Mouse (Mus musculus): ENCODE data around the gene Ube2n. TPM values are rescaled to one million over a fixed set of nuclear protein-coding genes. Genes with fewer than 3 reads are reported as not detected.

The Ube2n gene
- polyA plus RNA-seq, 1 experiment from 2014 or later = 444 TPM

GRCm38 (mm10) chr10:95533382-95533781, 18.4 kb downstream of the Ube2n start:
- no peak for ATAC-seq
- Histone ChIP-seq H3K9me3 (replicated peaks; ENCODE audit: control insufficient read depth, low read length) (no peaks in the 10 kb centered on the region), H3K4me1 (ENCODE audit: control insufficient read depth, insufficient read depth, low read length) (0 out of 2 replicates have a peak, but pooled peaks cover 2% of the 10 kb centered on the region), H3K27ac (ENCODE audit: low read depth, low read length) (no peak overlapping the region), H3K36me3 (ENCODE audit: control insufficient read depth, insufficient read depth, low read length) (no peaks in the 10 kb centered on the region), H3K9ac (ENCODE audit: low read length) (no peak overlapping the region), H3K4me2 (ENCODE audit: low read length) (no peak overlapping the region), H3K27me3 (replicated peaks; ENCODE audit: control insufficient read depth, insufficient read depth, low read length) (no peaks in the 10 kb centered on the region), H3K4me3 (ENCODE audit: low read depth, low read length) (no peak overlapping the region)
- DNase-seq (ENCODE audit: low spot score) = no peak
- 88% methylated on average over 7 of the region's 7 CpGs for WGBS

GRCm38 (mm10) chr10:95535399-95536221, 20.7 kb downstream of the Ube2n start:
- no peak overlapping the region for H3K4me2 ChIP-seq (ENCODE audit: low read length)
- no peaks in the 10 kb centered on the region for H3K4me1 ChIP-seq (ENCODE audit: control insufficient read depth, insufficient read depth, low read length)
- no peak for DNase-seq (ENCODE audit: low spot score)
- H3K4me3 ChIP-seq (ENCODE audit: low read depth, low read length) = no peak overlapping the region
- no peak overlapping the region for H3K9ac ChIP-seq (ENCODE audit: low read length)
- no peak overlapping the region for H3K27ac ChIP-seq (ENCODE audit: low read depth, low read length)
- no peaks in the 10 kb centered on the region for H3K27me3 ChIP-seq (replicated peaks; ENCODE audit: control insufficient read depth, insufficient read depth, low read length)
- no peaks in the 10 kb centered on the region for H3K36me3 ChIP-seq (ENCODE audit: control insufficient read depth, insufficient read depth, low read length)
- 85% methylated on average over 7 of the region's 8 CpGs for WGBS
- no peaks in the 10 kb centered on the region for H3K9me3 ChIP-seq (replicated peaks; ENCODE audit: control insufficient read depth, low read length)
- no peak for ATAC-seq

- Histone ChIP-seq H3K27me3 (replicated peaks; ENCODE audit: control insufficient read depth, insufficient read depth, low read length) (no peaks in the 10 kb centered on the region), H3K9me3 (replicated peaks; ENCODE audit: control insufficient read depth, low read length) (no peaks in the 10 kb centered on the region), H3K36me3 (ENCODE audit: control insufficient read depth, insufficient read depth, low read length) (no peaks in the 10 kb centered on the region), H3K4me2 (ENCODE audit: low read length) (no peak overlapping the region), H3K27ac (ENCODE audit: low read depth, low read length) (no peak overlapping the region), H3K4me1 (ENCODE audit: control insufficient read depth, insufficient read depth, low read length) (no peaks in the 10 kb centered on the region), H3K9ac (ENCODE audit: low read length) (no peak overlapping the region), H3K4me3 (ENCODE audit: low read depth, low read length) (no peak overlapping the region)
- no peak for ATAC-seq
- no peak for DNase-seq (ENCODE audit: low spot score)
- WGBS = 85% methylated on average over 6 of the region's 6 CpGs
Observed at GRCm38 (mm10) chr10:95536222-95536541, 21.2 kb downstream of the Ube2n start.

GRCm38 (mm10) chr10:95539260-95539659, 24.3 kb downstream of the Ube2n start:
- no peak for DNase-seq (ENCODE audit: low spot score)
- H3K27me3 ChIP-seq (replicated peaks; ENCODE audit: control insufficient read depth, insufficient read depth, low read length) = no peaks in the 10 kb centered on the region
- no peak overlapping the region for H3K9ac ChIP-seq (ENCODE audit: low read length)
- H3K36me3 ChIP-seq (ENCODE audit: control insufficient read depth, insufficient read depth, low read length) = peaks cover 6% of the 10 kb centered on the region
- no peak overlapping the region for H3K27ac ChIP-seq (ENCODE audit: low read depth, low read length)
- no peak overlapping the region for H3K4me3 ChIP-seq (ENCODE audit: low read depth, low read length)
- 83% methylated on average over 3 of the region's 3 CpGs for WGBS
- no peak overlapping the region for H3K4me2 ChIP-seq (ENCODE audit: low read length)
- H3K9me3 ChIP-seq (replicated peaks; ENCODE audit: control insufficient read depth, low read length) = no peaks in the 10 kb centered on the region
- no peak for ATAC-seq
- H3K4me1 ChIP-seq (ENCODE audit: control insufficient read depth, insufficient read depth, low read length) = no peaks in the 10 kb centered on the region

- no peak overlapping the region for H3K9ac ChIP-seq (ENCODE audit: low read length)
- no peak overlapping the region for H3K4me3 ChIP-seq (ENCODE audit: low read depth, low read length)
- H3K4me1 ChIP-seq (ENCODE audit: control insufficient read depth, insufficient read depth, low read length) = 0 out of 2 replicates have a peak, but pooled peaks cover 2% of the 10 kb centered on the region
- DNase-seq (ENCODE audit: low spot score) (no peak), ATAC-seq (no peak)
- no peaks in the 10 kb centered on the region for H3K9me3 ChIP-seq (replicated peaks; ENCODE audit: control insufficient read depth, low read length)
- H3K36me3 ChIP-seq (ENCODE audit: control insufficient read depth, insufficient read depth, low read length) = peaks cover 12% of the 10 kb centered on the region
- H3K27ac ChIP-seq (ENCODE audit: low read depth, low read length) = no peak overlapping the region
- WGBS = 92% methylated on average over 3 of the region's 3 CpGs
- no peaks in the 10 kb centered on the region for H3K27me3 ChIP-seq (replicated peaks; ENCODE audit: control insufficient read depth, insufficient read depth, low read length)
- H3K4me2 ChIP-seq (ENCODE audit: low read length) = no peak overlapping the region
Observed at GRCm38 (mm10) chr10:95539841-95540240, 24.9 kb downstream of the Ube2n start.

GRCm38 (mm10) chr10:95542916-95543315, 28.0 kb downstream of the Ube2n start:
- Histone ChIP-seq H3K9ac (ENCODE audit: low read length) (no peak overlapping the region), H3K27me3 (replicated peaks; ENCODE audit: control insufficient read depth, insufficient read depth, low read length) (no peaks in the 10 kb centered on the region), H3K4me1 (ENCODE audit: control insufficient read depth, insufficient read depth, low read length) (0 out of 2 replicates have a peak, but pooled peaks cover 2% of the 10 kb centered on the region), H3K4me3 (ENCODE audit: low read depth, low read length) (no peak overlapping the region), H3K27ac (ENCODE audit: low read depth, low read length) (no peak overlapping the region), H3K36me3 (ENCODE audit: control insufficient read depth, insufficient read depth, low read length) (peaks cover 35% of the 10 kb centered on the region), H3K9me3 (replicated peaks; ENCODE audit: control insufficient read depth, low read length) (no peaks in the 10 kb centered on the region), H3K4me2 (ENCODE audit: low read length) (no peak overlapping the region)
- ATAC-seq (no peak), DNase-seq (ENCODE audit: low spot score) (no peak)
- WGBS = 93% methylated on average over 4 of the region's 4 CpGs

GRCm38 (mm10) chr10:95543377-95543776, 28.4 kb downstream of the Ube2n start:
- 90% methylated on average over 2 of the region's 2 CpGs for WGBS
- no peaks in the 10 kb centered on the region for H3K27me3 ChIP-seq (replicated peaks; ENCODE audit: control insufficient read depth, insufficient read depth, low read length)

GRCm38 (mm10) chr10:95544004-95544403, 29.1 kb downstream of the Ube2n start:
- ATAC-seq (no peak), DNase-seq (ENCODE audit: low spot score) (no peak)
- Histone ChIP-seq H3K9me3 (replicated peaks; ENCODE audit: control insufficient read depth, low read length) (no peaks in the 10 kb centered on the region), H3K9ac (ENCODE audit: low read length) (no peak overlapping the region), H3K4me1 (ENCODE audit: control insufficient read depth, insufficient read depth, low read length) (0 out of 2 replicates have a peak, but pooled peaks cover 2% of the 10 kb centered on the region), H3K4me3 (ENCODE audit: low read depth, low read length) (no peak overlapping the region), H3K36me3 (ENCODE audit: control insufficient read depth, insufficient read depth, low read length) (peaks cover 44% of the 10 kb centered on the region), H3K27me3 (replicated peaks; ENCODE audit: control insufficient read depth, insufficient read depth, low read length) (no peaks in the 10 kb centered on the region), H3K4me2 (ENCODE audit: low read length) (no peak overlapping the region), H3K27ac (ENCODE audit: low read depth, low read length) (no peak overlapping the region)

More at GRCm38 (mm10) chr10:95543377-95543776, 28.4 kb downstream of the Ube2n start:
- H3K4me3 ChIP-seq (ENCODE audit: low read depth, low read length) = no peak overlapping the region
- H3K9ac ChIP-seq (ENCODE audit: low read length) = no peak overlapping the region
- ATAC-seq (no peak), DNase-seq (ENCODE audit: low spot score) (no peak)
- H3K9me3 ChIP-seq (replicated peaks; ENCODE audit: control insufficient read depth, low read length) = no peaks in the 10 kb centered on the region
- H3K36me3 ChIP-seq (ENCODE audit: control insufficient read depth, insufficient read depth, low read length) = peaks cover 40% of the 10 kb centered on the region
- H3K4me1 ChIP-seq (ENCODE audit: control insufficient read depth, insufficient read depth, low read length) = 0 out of 2 replicates have a peak, but pooled peaks cover 2% of the 10 kb centered on the region
- H3K4me2 ChIP-seq (ENCODE audit: low read length) = no peak overlapping the region
- H3K27ac ChIP-seq (ENCODE audit: low read depth, low read length) = no peak overlapping the region

- DNase-seq (ENCODE audit: low spot score) (no peak), ATAC-seq (no peak)
- Histone ChIP-seq H3K4me3 (ENCODE audit: low read depth, low read length) (no peak overlapping the region), H3K4me1 (ENCODE audit: control insufficient read depth, insufficient read depth, low read length) (0 out of 2 replicates have a peak, but pooled peaks cover 2% of the 10 kb centered on the region), H3K9me3 (replicated peaks; ENCODE audit: control insufficient read depth, low read length) (no peaks in the 10 kb centered on the region), H3K36me3 (ENCODE audit: control insufficient read depth, insufficient read depth, low read length) (peaks cover 50% of the 10 kb centered on the region), H3K4me2 (ENCODE audit: low read length) (no peak overlapping the region), H3K27me3 (replicated peaks; ENCODE audit: control insufficient read depth, insufficient read depth, low read length) (no peaks in the 10 kb centered on the region), H3K9ac (ENCODE audit: low read length) (no peak overlapping the region), H3K27ac (ENCODE audit: low read depth, low read length) (no peak overlapping the region)
- 60% methylated on average over 2 of the region's 2 CpGs for WGBS
Observed at GRCm38 (mm10) chr10:95544651-95545050, 29.7 kb downstream of the Ube2n start.

Data from forebrain, embryonic 14.5 days (tissue).